Mouse (Mus musculus) MEL (cell line): ENCODE measurements at regions not wholly inside any gene's neighbourhood (a gene's known extent, or its start where the extent isn't known, plus 50 kb on each side); places are given as distances from the start of the nearest gene placed in this dataset.

Source experiments
- DNase-seq: peaks from one replicate; pipeline ENCODE4 v3.0.0; 2011; ENCODE audit warnings: low read depth, low spot score
- H3K27ac ChIP-seq: 2 replicates; pipeline ENCODE4 v1.5.1; 2012; ENCODE audit warnings: low read depth, mild to moderate bottlenecking, control low read depth, low read length, moderate library complexity; ENCODE audit not compliant: control insufficient read depth
- H3K27me3 ChIP-seq, 2 experiments: fragments of 150-350 bp in 1 of 2; sonication (generic) in 1 of 2; 2 replicates each; pipeline ENCODE4 v1.6.1; 2012; ENCODE audit warnings: low read length in 2 of 2, mild to moderate bottlenecking in 2 of 2, improper control_type of control experiment in 1 of 2, moderate library complexity in 1 of 2; ENCODE audit not compliant: insufficient read depth in 2 of 2, control insufficient read depth in 1 of 2
- H3K36me3 ChIP-seq, 2 experiments: 2 replicates each; pipeline ENCODE4 v1.6.1; 2012 to 2014; ENCODE audit warnings: low read length in 2 of 2, improper control_type of control experiment in 1 of 2, inconsistent platforms in 1 of 2, mild to moderate bottlenecking in 1 of 2; ENCODE audit not compliant: insufficient read depth in 2 of 2, control insufficient read depth in 1 of 2
- H3K4me1 ChIP-seq, 2 experiments: fragments of 150-350 bp in 1 of 2; sonication (generic) in 1 of 2; 2 replicates each; pipeline ENCODE4 v1.6.1; 2012; ENCODE audit warnings: low read length in 2 of 2, improper control_type of control experiment in 1 of 2, mild to moderate bottlenecking in 1 of 2; ENCODE audit not compliant: insufficient read depth in 2 of 2, control insufficient read depth in 1 of 2
- H3K4me3 ChIP-seq, 2 experiments: fragments of 150-350 bp in 1 of 2; sonication (generic) in 1 of 2; 2 replicates each; pipeline ENCODE4 v1.5.1; 2012; ENCODE audit warnings: low read depth in 2 of 2, low read length in 2 of 2, mild to moderate bottlenecking in 2 of 2, moderate library complexity in 2 of 2, control low read depth in 1 of 2, improper control_type of control experiment in 1 of 2; ENCODE audit not compliant: control insufficient read depth in 1 of 2, insufficient read depth in 1 of 2
- H3K79me2 ChIP-seq: 2 replicates; pipeline ENCODE4 v1.6.1; 2012; ENCODE audit warnings: mild to moderate bottlenecking, low read length, moderate library complexity; ENCODE audit not compliant: control insufficient read depth, poor library complexity, insufficient read depth
- H3K9ac ChIP-seq: 2 replicates; pipeline ENCODE4 v1.6.1; 2012; ENCODE audit warnings: low read depth, mild to moderate bottlenecking, control low read depth, low read length, moderate library complexity; ENCODE audit not compliant: control insufficient read depth, poor library complexity, severe bottlenecking
- H3K9me3 ChIP-seq: fragments of 150-350 bp; sonication (generic); replicated peaks from 2 replicates; pipeline ENCODE4 v1.6.1; 2012; ENCODE audit warnings: mild to moderate bottlenecking, low read length, improper control_type of control experiment, moderate library complexity; ENCODE audit not compliant: insufficient read depth
- CHD2 ChIP-seq: IDR thresholded peaks from 2 replicates; pipeline ENCODE4 v1.6.1; 2011; ENCODE audit warnings: low read length, improper control_type of control experiment
- E2F4 ChIP-seq: IDR thresholded peaks from 2 replicates; pipeline ENCODE4 v1.6.1; 2011; ENCODE audit warnings: low read depth, low read length, improper control_type of control experiment, borderline replicate concordance
- EP300 ChIP-seq, 2 experiments: IDR thresholded peaks; 2 replicates each; pipeline ENCODE4 v1.6.1; 2011; ENCODE audit warnings: improper control_type of control experiment in 2 of 2, low read length in 2 of 2, low read depth in 1 of 2, mild to moderate bottlenecking in 1 of 2
- GATA1 ChIP-seq: IDR thresholded peaks from 2 replicates; pipeline ENCODE4 v1.6.1; 2011; ENCODE audit warnings: low read depth, low read length, improper control_type of control experiment
- JUND ChIP-seq: IDR thresholded peaks from 2 replicates; pipeline ENCODE4 v1.6.1; 2011; ENCODE audit warnings: low read depth, mild to moderate bottlenecking, improper control_type of control experiment, low read length
- KAT2A ChIP-seq: conservative IDR thresholded peaks from 2 replicates; pipeline ENCODE4 v1.6.1; 2012; ENCODE audit warnings: low read depth, low read length, improper control_type of control experiment, inconsistent platforms
- MAFK ChIP-seq: IDR thresholded peaks from 2 replicates; pipeline ENCODE4 v1.6.1; 2011; ENCODE audit warnings: low read depth, mild to moderate bottlenecking, low read length, improper control_type of control experiment, borderline replicate concordance
- MAZ ChIP-seq: IDR thresholded peaks from 2 replicates; pipeline ENCODE4 v1.6.1; 2012; ENCODE audit warnings: low read depth, mild to moderate bottlenecking, inconsistent platforms, low read length, improper control_type of control experiment
- MYB ChIP-seq: IDR thresholded peaks from 2 replicates; pipeline ENCODE4 v1.6.1; 2011; ENCODE audit warnings: mild to moderate bottlenecking, low read depth, low read length, improper control_type of control experiment
- NRF1 ChIP-seq: IDR thresholded peaks from 2 replicates; pipeline ENCODE4 v1.6.1; 2014; ENCODE audit warnings: low read depth, mild to moderate bottlenecking, inconsistent platforms, low read length, improper control_type of control experiment, moderate library complexity; ENCODE audit not compliant: poor library complexity, insufficient read depth, severe bottlenecking
- RCOR1 ChIP-seq: IDR thresholded peaks from 2 replicates; pipeline ENCODE4 v1.6.1; 2012; ENCODE audit warnings: low read depth, mild to moderate bottlenecking, inconsistent platforms, low read length, improper control_type of control experiment
- SIN3A ChIP-seq: IDR thresholded peaks from 2 replicates; pipeline ENCODE4 v1.6.1; 2012; ENCODE audit warnings: low read length, improper control_type of control experiment, inconsistent platforms
- SMC3 ChIP-seq: IDR thresholded peaks from 2 replicates; pipeline ENCODE4 v1.6.1; 2011; ENCODE audit warnings: low read depth, low read length, improper control_type of control experiment
- ZC3H11A ChIP-seq: IDR thresholded peaks from 2 replicates; pipeline ENCODE4 v1.6.1; 2012; ENCODE audit warnings: low read depth, mild to moderate bottlenecking, inconsistent platforms, low read length, improper control_type of control experiment
- ZMIZ1 ChIP-seq: IDR thresholded peaks from 2 replicates; pipeline ENCODE4 v1.6.1; 2012; ENCODE audit warnings: low read depth, mild to moderate bottlenecking, inconsistent platforms, low read length, improper control_type of control experiment, moderate library complexity

GRCm38 (mm10) chr11:6899271-6900005 lies 62.0 kb upstream of the Gm11983 start:
- H3K79me2 ChIP-seq = no peaks in the 10 kb centered on the region
- no peak overlapping the region for H3K9ac ChIP-seq
- TF ChIP-seq ZMIZ1 = no peak
- TF ChIP-seq JUND = no peak
- TF ChIP-seq SMC3 = no peak
- no peak for TF ChIP-seq E2F4
- TF ChIP-seq EP300 (IDR thresholded peaks at IDR 0.05; ENCODE audit: low read depth in 1 of 2, low read length in 2 of 2) = no peak
- no peak for DNase-seq
- no peaks in the 10 kb centered on the region for H3K27me3 ChIP-seq
- no peaks in the 10 kb centered on the region for H3K9me3 ChIP-seq
- H3K4me3 ChIP-seq = no peak overlapping the region
- H3K27ac ChIP-seq = no peak overlapping the region
- no peaks in the 10 kb centered on the region for H3K36me3 ChIP-seq
- no peaks in the 10 kb centered on the region for H3K4me1 ChIP-seq

GRCm38 (mm10) chr11:6898357-6899097 lies 61.1 kb upstream of the Gm11983 start:
- DNase-seq = no peak
- H3K79me2 ChIP-seq = no peaks in the 10 kb centered on the region
- no peak for TF ChIP-seq NRF1
- TF ChIP-seq MYB = no peak
- no peak for TF ChIP-seq CHD2
- TF ChIP-seq ZC3H11A = no peak
- TF ChIP-seq SMC3 = no peak
- TF ChIP-seq KAT2A = no peak
- no peak for TF ChIP-seq JUND
- TF ChIP-seq SIN3A = no peak
- no peak for TF ChIP-seq MAZ
- TF ChIP-seq RCOR1 = no peak
- no peak for TF ChIP-seq GATA1
- TF ChIP-seq MAFK = no peak
- no peaks in the 10 kb centered on the region for H3K27me3 ChIP-seq
- H3K4me3 ChIP-seq = no peak overlapping the region
- H3K9me3 ChIP-seq = no peaks in the 10 kb centered on the region
- H3K27ac ChIP-seq = no peak overlapping the region
- no peaks in the 10 kb centered on the region for H3K4me1 ChIP-seq
- H3K9ac ChIP-seq = no peak overlapping the region
- no peaks in the 10 kb centered on the region for H3K36me3 ChIP-seq
